Mouse (Mus musculus) midbrain, postnatal 0 days (tissue): Measurements from ENCODE around the gene Unc45a. TPM values are rescaled to one million over a fixed set of nuclear protein-coding genes. Genes with fewer than 3 reads are reported as not detected.

Source experiments
- ATAC-seq: fragments of 200-750 bp; cut with Nextera tagmentation; 2 replicates; pipeline ENCODE4 v1.8.0; 2017; ENCODE audit warnings: moderate number of reproducible peaks, mild to moderate bottlenecking, moderate TSS enrichment, moderate library complexity; ENCODE audit not compliant: low FRiP score
- DNase-seq: peaks from one replicate; pipeline ENCODE4 v3.0.0-alpha.2; 2015; ENCODE audit warnings: low spot score
- H3K27ac ChIP-seq: fragments of 300-500 bp; sonication (generic); 2 replicates; pipeline ENCODE4 v1.5.1; 2014; ENCODE audit warnings: low read depth, mild to moderate bottlenecking, low read length, mixed read lengths
- H3K27me3 ChIP-seq: fragments of 300-500 bp; sonication (generic); 2 replicates; pipeline ENCODE4 v1.6.1; 2014; ENCODE audit warnings: low read length, control low read depth, mixed read lengths; ENCODE audit not compliant: insufficient read depth
- H3K36me3 ChIP-seq: fragments of 300-500 bp; sonication (generic); 2 replicates; pipeline ENCODE4 v1.6.1; 2014; ENCODE audit warnings: low read length, control low read depth, mixed read lengths; ENCODE audit not compliant: insufficient read depth
- H3K4me1 ChIP-seq: fragments of 300-500 bp; sonication (generic); 2 replicates; pipeline ENCODE4 v1.6.1; 2014; ENCODE audit warnings: mild to moderate bottlenecking, control low read depth, antibody characterized with exemption, low read length, mixed read lengths; ENCODE audit not compliant: insufficient read depth
- H3K4me2 ChIP-seq: fragments of 300-500 bp; sonication (generic); 2 replicates; pipeline ENCODE4 v1.6.1; 2014; ENCODE audit warnings: low read depth, mild to moderate bottlenecking, low read length, mixed read lengths; ENCODE audit not compliant: poor library complexity, severe bottlenecking
- H3K4me3 ChIP-seq: fragments of 300-500 bp; sonication (generic); 2 replicates; pipeline ENCODE4 v1.5.1; 2014; ENCODE audit warnings: low read depth, mild to moderate bottlenecking, low read length, moderate library complexity
- H3K9ac ChIP-seq: fragments of 300-500 bp; sonication (generic); replicated peaks from 2 replicates; pipeline ENCODE4 v1.6.1; 2014; ENCODE audit warnings: mild to moderate bottlenecking, low read length, moderate library complexity, mixed read lengths; ENCODE audit not compliant: poor library complexity, severe bottlenecking
- H3K9me3 ChIP-seq: fragments of 300-500 bp; sonication (generic); 2 replicates; pipeline ENCODE4 v1.6.1; 2016; ENCODE audit warnings: low read length, control low read depth
- CTCF ChIP-seq: IDR thresholded peaks from 2 replicates; pipeline ENCODE4 v1.5.1; 2016; ENCODE audit warnings: antibody characterized with exemption, mild to moderate bottlenecking
- WGBS: fragments of 180-500 bp; shearing (Covaris S2); extraction: QIAGEN DNeasy Blood & Tissue Kit; methylation state at CpG from one replicate; pipeline ENCODE4 v1.1.7; 2014; 5-methylcytosine and 5-hydroxymethylcytosine counted together
- polyA plus RNA-seq: library from polyadenylated mRNA; unstranded; fragments of >200 nt; fragmentation: Nextera tagmentation; extraction: Ambion mirVana; gene quantifications from 2 replicates; pipeline ENCODE4 v1.2.1, GENCODE M21; 2015
- total RNA-seq: library from RNA; depleted of rRNA; stranded (reverse); fragments of >200 nt; gene quantifications from 2 replicates; pipeline ENCODE4 v1.2.3, GENCODE M21; 2014

The Unc45a gene
- total and polyA plus RNA-seq, 2 experiments from 2014 or later = 51.0 to 55.9 TPM

GRCm38 (mm10) chr7:80373850-80374249 is 33.0 kb upstream of the Unc45a start:
- no peak for TF ChIP-seq CTCF
- no peak overlapping the region for H3K9ac ChIP-seq
- no peak overlapping the region for H3K4me3 ChIP-seq
- ATAC-seq (no peak), DNase-seq (no peak)
- H3K9me3 ChIP-seq = no peaks in the 10 kb centered on the region
- H3K36me3 ChIP-seq = no peaks in the 10 kb centered on the region
- H3K27ac ChIP-seq = no peak overlapping the region
- H3K4me2 ChIP-seq = no peak overlapping the region
- no peaks in the 10 kb centered on the region for H3K27me3 ChIP-seq
- WGBS = 73% methylated on average over 12 of the region's 12 CpGs
- H3K4me1 ChIP-seq = peaks cover 8% of the 10 kb centered on the region; the same call in 1 of the 2 replicates

GRCm38 (mm10) chr7:80373352-80373751 is 32.5 kb upstream of the Unc45a start:
- no peak for DNase-seq
- Histone ChIP-seq H3K9me3 (no peaks in the 10 kb centered on the region), H3K4me2 (no peak overlapping the region), H3K9ac (no peak overlapping the region), H3K27me3 (no peaks in the 10 kb centered on the region), H3K27ac (no peak overlapping the region), H3K4me1 (peaks cover 8% of the 10 kb centered on the region; the same call in 1 of the 2 replicates), H3K36me3 (peaks cover 3% of the 10 kb centered on the region; the same call in 1 of the 2 replicates), H3K4me3 (no peak overlapping the region)
- no peak for TF ChIP-seq CTCF
- no peak for ATAC-seq
- WGBS = 83% methylated on average over 4 of the region's 4 CpGs

- TF ChIP-seq CTCF = no peak
- Histone ChIP-seq H3K4me2 (no peak overlapping the region), H3K9me3 (no peaks in the 10 kb centered on the region), H3K27ac (no peak overlapping the region), H3K4me1 (peaks cover 8% of the 10 kb centered on the region; the same call in 1 of the 2 replicates), H3K4me3 (no peak overlapping the region), H3K36me3 (peaks cover 8% of the 10 kb centered on the region), H3K9ac (no peak overlapping the region), H3K27me3 (no peaks in the 10 kb centered on the region)
- DNase-seq = no peak
- no peak for ATAC-seq
- 66% methylated on average over 2 of the region's 2 CpGs for whole genome bisulfite sequencing
Observed at GRCm38 (mm10) chr7:80372667-80373066, 31.9 kb upstream of the Unc45a start.

- 81% methylated on average over 3 of the region's 3 CpGs for WGBS
- Histone ChIP-seq H3K4me1 (peaks cover 8% of the 10 kb centered on the region; the same call in 1 of the 2 replicates), H3K9ac (no peak overlapping the region), H3K27me3 (no peaks in the 10 kb centered on the region), H3K27ac (no peak overlapping the region), H3K4me3 (no peak overlapping the region), H3K9me3 (no peaks in the 10 kb centered on the region), H3K36me3 (peaks cover 13% of the 10 kb centered on the region), H3K4me2 (no peak overlapping the region)
- TF ChIP-seq CTCF = no peak
- DNase-seq (no peak), ATAC-seq (no peak)
Observed at GRCm38 (mm10) chr7:80372166-80372565, 31.4 kb upstream of the Unc45a start.

GRCm38 (mm10) chr7:80371041-80371751 is 30.4 kb upstream of the Unc45a start, which contains the start of gene Man2a2:
Gene Man2a2, minus strand, starts transcription at chr7:80371375.
- WGBS = 1% methylated on average over 35 of the region's 86 CpGs
- Histone ChIP-seq H3K4me3 (peak within 1 kb of the TSS; percentile 92), H3K27ac (peak within 1 kb of the TSS; percentile 81), H3K4me2 (peak within 1 kb of the TSS; percentile 76), H3K4me1 (peaks cover 8% of the 10 kb centered on the region; the same call in 1 of the 2 replicates), H3K36me3 (peaks cover 23% of the 10 kb centered on the region), H3K27me3 (no peaks in the 10 kb centered on the region), H3K9ac (peak within 1 kb of the TSS; percentile 96), H3K9me3 (no peaks in the 10 kb centered on the region)
- ATAC-seq = peak; percentile 83
- TF ChIP-seq CTCF = peak; percentile 69
- peak; percentile 85 for DNase-seq

GRCm38 (mm10) chr7:80370649-80371040 is 29.8 kb upstream of the Unc45a start:
- H3K9me3 ChIP-seq = no peaks in the 10 kb centered on the region
- peak overlapping the region; percentile 96 for H3K9ac ChIP-seq
- peak overlapping the region; percentile 81 for H3K27ac ChIP-seq
- peaks cover 3% of the 10 kb centered on the region; the same call in 1 of the 2 replicates for H3K4me1 ChIP-seq
- under 1% methylated on average over 30 of the region's 31 CpGs for WGBS
- H3K4me2 ChIP-seq = peak overlapping the region; percentile 76
- peaks cover 25% of the 10 kb centered on the region for H3K36me3 ChIP-seq
- H3K27me3 ChIP-seq = no peaks in the 10 kb centered on the region
- TF ChIP-seq CTCF = no peak
- peak overlapping the region; percentile 92 for H3K4me3 ChIP-seq
- peak; percentile 61 for ATAC-seq
- peak; percentile 64 for DNase-seq
